Mouse (Mus musculus) spleen, adult 2 months (tissue): ENCODE measurements around the gene Wwox.

Experiments
- CTCF ChIP-seq: fragments of 200-500 bp; IDR thresholded peaks from 2 replicates; pipeline ENCODE4 v1.5.1; 2011; ENCODE audit warnings: mild to moderate bottlenecking, inconsistent platforms; ENCODE audit not compliant: insufficient read depth, insufficient read length, insufficient replicate concordance; ENCODE audit errors: extremely low read depth
- POLR2A ChIP-seq: fragments of 200-500 bp; IDR thresholded peaks from 2 replicates; pipeline ENCODE4 v1.6.1; 2011; ENCODE audit warnings: low read depth, low read length, inconsistent platforms

- TF ChIP-seq CTCF (no peak), POLR2A (no peak)
These were observed 538.3 kb downstream of the Wwox start for GRCm38 (mm10) chr8:114977746-114978145.
